Mouse (Mus musculus): ENCODE results near the gene Jph4. TPM values are rescaled to one million over a fixed set of nuclear protein-coding genes. Genes with fewer than 3 reads are reported as not detected.
A peak's percentile ranks its signal among the peaks of the same experiment; 100 is the strongest.

Jph4 gene
- polyA plus RNA-seq, 1 experiment from 2014 or later: 45.1 TPM

- no peaks in the 10 kb centered on the region for H3K36me3 ChIP-seq (ENCODE audit: control insufficient read depth, insufficient read depth)
- H3K4me1 ChIP-seq (replicated peaks; ENCODE audit: control insufficient read depth, insufficient read depth, low read length): peaks cover 58% of the 10 kb centered on the region
- H3K4me2 ChIP-seq (ENCODE audit: low read length): peak overlapping the region; percentile 89
- H3K9ac ChIP-seq (replicated peaks; ENCODE audit: low read depth, low read length): peak overlapping the region; percentile 98
- no peaks in the 10 kb centered on the region for H3K27me3 ChIP-seq (replicated peaks; ENCODE audit: control insufficient read depth, insufficient read depth, low read length)
- H3K4me3 ChIP-seq (replicated peaks; ENCODE audit: low read length): peak overlapping the region; percentile 75
- peak; percentile 14 for ATAC-seq
- WGBS: under 1% methylated on average over 34 of the region's 34 CpGs
- peak overlapping the region; percentile 95 for H3K27ac ChIP-seq (ENCODE audit: low read length)
- no peaks in the 10 kb centered on the region for H3K9me3 ChIP-seq (ENCODE audit: control insufficient read depth, low read length)
Measured at GRCm38 (mm10) chr14:55091209-55091865, 25.4 kb downstream of the Jph4 start.

- Histone ChIP-seq H3K27me3 (replicated peaks; ENCODE audit: control insufficient read depth, insufficient read depth, low read length) (no peaks in the 10 kb centered on the region), H3K9me3 (ENCODE audit: control insufficient read depth, low read length) (no peaks in the 10 kb centered on the region), H3K27ac (ENCODE audit: low read length) (peak overlapping the region; percentile 39), H3K4me1 (replicated peaks; ENCODE audit: control insufficient read depth, insufficient read depth, low read length) (peaks cover 57% of the 10 kb centered on the region), H3K4me2 (ENCODE audit: low read length) (peak overlapping the region; percentile 89), H3K36me3 (ENCODE audit: control insufficient read depth, insufficient read depth) (no peaks in the 10 kb centered on the region), H3K4me3 (replicated peaks; ENCODE audit: low read length) (peak overlapping the region; percentile 75), H3K9ac (replicated peaks; ENCODE audit: low read depth, low read length) (peak overlapping the region; percentile 98; the same call in 1 of the 2 replicates)
- no peak for ATAC-seq
- WGBS: 49% methylated on average over 13 of the region's 13 CpGs
Measured at GRCm38 (mm10) chr14:55089199-55089947, 27.4 kb downstream of the Jph4 start.

DNA sequence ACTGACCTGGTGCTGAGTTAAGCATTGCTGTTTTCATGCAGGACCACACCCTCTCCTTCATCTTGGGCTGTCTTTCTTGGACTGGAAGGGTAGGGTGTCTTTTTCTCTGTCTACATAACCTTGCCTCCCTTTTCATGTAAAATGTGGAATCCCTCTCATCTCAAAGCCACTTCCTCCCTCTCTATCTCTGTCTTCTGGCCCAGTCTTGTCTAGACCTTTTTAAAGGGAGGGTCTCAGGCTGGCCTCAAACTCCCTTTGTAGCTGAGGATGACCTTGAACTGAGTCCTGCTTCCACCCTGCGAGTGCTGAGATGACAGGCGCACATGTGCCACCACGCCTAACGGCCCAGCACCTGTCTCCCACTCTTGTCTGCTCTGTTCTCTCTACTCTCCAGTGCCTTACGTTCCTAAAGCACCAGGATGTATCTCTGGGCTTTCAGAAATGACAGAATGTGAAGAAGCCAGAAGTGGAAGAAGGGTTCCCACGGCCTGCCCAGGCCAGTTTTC is 30.7 kb downstream of the Jph4 start:
- no peak overlapping the region; the same call in 1 of the 2 replicates for H3K27ac ChIP-seq (ENCODE audit: low read length)

DNA sequence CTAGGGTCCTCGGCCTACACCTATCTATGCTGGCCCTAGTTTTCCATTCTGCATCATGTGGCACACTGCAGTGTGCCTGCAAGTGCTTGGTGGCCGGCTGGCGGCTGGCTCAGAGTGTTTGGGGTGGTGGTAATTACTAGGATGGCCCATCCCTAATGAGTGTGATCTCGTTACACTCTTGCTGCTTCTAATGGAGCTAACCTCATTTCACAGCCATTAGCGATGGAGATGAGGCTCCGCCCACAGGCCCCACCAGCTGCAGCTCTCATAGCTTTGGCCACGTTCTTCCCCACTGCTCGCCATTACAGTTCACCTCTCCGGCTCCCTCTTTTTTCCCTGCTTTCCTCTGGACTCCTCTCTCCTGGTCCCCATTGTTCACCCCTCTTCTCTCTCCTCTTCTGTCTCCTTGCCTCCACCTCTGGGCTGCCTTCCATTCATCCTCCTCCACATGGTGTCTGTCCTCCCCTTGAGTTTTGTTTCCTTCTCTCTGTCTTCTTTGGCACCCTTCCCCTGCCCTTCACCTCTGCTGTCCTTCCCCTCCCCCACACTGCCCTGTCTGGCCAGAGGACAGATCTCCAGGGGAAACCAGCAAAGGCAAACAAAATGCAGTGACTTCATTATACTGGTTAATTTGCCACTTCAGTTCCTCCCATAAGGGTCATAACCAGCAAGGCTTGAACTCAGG is 31.3 kb downstream of the Jph4 start:
- Histone ChIP-seq H3K4me1 (replicated peaks; ENCODE audit: control insufficient read depth, insufficient read depth, low read length) (peaks cover 49% of the 10 kb centered on the region), H3K4me2 (ENCODE audit: low read length) (no peak overlapping the region), H3K27me3 (replicated peaks; ENCODE audit: control insufficient read depth, insufficient read depth, low read length) (no peaks in the 10 kb centered on the region), H3K36me3 (ENCODE audit: control insufficient read depth, insufficient read depth) (no peaks in the 10 kb centered on the region), H3K4me3 (replicated peaks; ENCODE audit: low read length) (no peak overlapping the region), H3K9ac (replicated peaks; ENCODE audit: low read depth, low read length) (peak overlapping the region; percentile 10; the same call in 1 of the 2 replicates), H3K9me3 (ENCODE audit: control insufficient read depth, low read length) (no peaks in the 10 kb centered on the region), H3K27ac (ENCODE audit: low read length) (peak overlapping the region; percentile 62)
- 23% methylated on average over 9 of the region's 9 CpGs for WGBS
- ATAC-seq: peak; percentile 37

More for the DNA sequence above, 30.7 kb downstream of the Jph4 start:
- peaks cover 55% of the 10 kb centered on the region for H3K4me1 ChIP-seq (replicated peaks; ENCODE audit: control insufficient read depth, insufficient read depth, low read length)
- H3K4me2 ChIP-seq (ENCODE audit: low read length): no peak overlapping the region
- H3K9ac ChIP-seq (replicated peaks; ENCODE audit: low read depth, low read length): no peak overlapping the region
- no peak overlapping the region for H3K4me3 ChIP-seq (replicated peaks; ENCODE audit: low read length)
- WGBS: 87% methylated on average over 6 of the region's 6 CpGs
- no peaks in the 10 kb centered on the region for H3K27me3 ChIP-seq (replicated peaks; ENCODE audit: control insufficient read depth, insufficient read depth, low read length)
- H3K36me3 ChIP-seq (ENCODE audit: control insufficient read depth, insufficient read depth): no peaks in the 10 kb centered on the region
- no peaks in the 10 kb centered on the region for H3K9me3 ChIP-seq (ENCODE audit: control insufficient read depth, low read length)
- ATAC-seq: no peak

GRCm38 (mm10) chr14:55083481-55083880 is 33.3 kb downstream of the Jph4 start:
- Histone ChIP-seq H3K4me2 (ENCODE audit: low read length) (no peak overlapping the region), H3K9me3 (ENCODE audit: control insufficient read depth, low read length) (no peaks in the 10 kb centered on the region), H3K36me3 (ENCODE audit: control insufficient read depth, insufficient read depth) (no peaks in the 10 kb centered on the region), H3K9ac (replicated peaks; ENCODE audit: low read depth, low read length) (no peak overlapping the region), H3K4me1 (replicated peaks; ENCODE audit: control insufficient read depth, insufficient read depth, low read length) (peaks cover 45% of the 10 kb centered on the region), H3K4me3 (replicated peaks; ENCODE audit: low read length) (no peak overlapping the region), H3K27ac (ENCODE audit: low read length) (0 out of 2 replicates have a peak overlapping the region, but pooled peaks have one; percentile 4), H3K27me3 (replicated peaks; ENCODE audit: control insufficient read depth, insufficient read depth, low read length) (no peaks in the 10 kb centered on the region)
- 64% methylated on average over 6 of the region's 6 CpGs for WGBS
- ATAC-seq: no peak

DNA sequence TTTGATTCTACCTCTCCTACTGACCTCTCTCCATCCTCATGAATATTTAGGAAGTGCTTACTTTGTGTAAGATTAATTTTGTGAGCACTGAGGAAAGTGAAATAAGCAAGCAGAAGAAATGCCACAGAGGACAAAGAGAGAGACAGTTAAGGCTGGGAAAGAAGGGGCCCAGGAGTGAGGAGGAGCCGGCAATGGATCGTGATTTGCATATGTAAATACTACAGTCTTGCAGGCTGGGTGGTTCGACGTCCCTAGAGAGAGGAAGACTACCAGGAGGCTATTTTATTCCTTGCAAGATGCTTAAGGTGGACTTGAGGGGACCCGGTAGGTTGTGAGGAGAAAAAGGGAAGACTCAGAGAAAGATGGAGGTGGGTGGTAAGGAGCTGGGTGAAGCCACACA is 35.6 kb downstream of the Jph4 start:
- Histone ChIP-seq H3K9ac (replicated peaks; ENCODE audit: low read depth, low read length) (no peak overlapping the region), H3K36me3 (ENCODE audit: control insufficient read depth, insufficient read depth) (no peaks in the 10 kb centered on the region), H3K27me3 (replicated peaks; ENCODE audit: control insufficient read depth, insufficient read depth, low read length) (no peaks in the 10 kb centered on the region), H3K4me1 (replicated peaks; ENCODE audit: control insufficient read depth, insufficient read depth, low read length) (peaks cover 57% of the 10 kb centered on the region), H3K27ac (ENCODE audit: low read length) (peak overlapping the region; percentile 30; the same call in 1 of the 2 replicates), H3K4me2 (ENCODE audit: low read length) (no peak overlapping the region), H3K9me3 (ENCODE audit: control insufficient read depth, low read length) (no peaks in the 10 kb centered on the region), H3K4me3 (replicated peaks; ENCODE audit: low read length) (no peak overlapping the region)
- 26% methylated on average over 5 of the region's 5 CpGs for whole genome bisulfite sequencing
- ATAC-seq: no peak

GRCm38 (mm10) chr14:55079214-55079970 is 37.3 kb downstream of the Jph4 start:
- WGBS: 16% methylated on average over 8 of the region's 8 CpGs
- Histone ChIP-seq H3K4me3 (replicated peaks; ENCODE audit: low read length) (no peak overlapping the region), H3K27me3 (replicated peaks; ENCODE audit: control insufficient read depth, insufficient read depth, low read length) (no peaks in the 10 kb centered on the region), H3K36me3 (ENCODE audit: control insufficient read depth, insufficient read depth) (peaks cover 9% of the 10 kb centered on the region), H3K9me3 (ENCODE audit: control insufficient read depth, low read length) (no peaks in the 10 kb centered on the region), H3K27ac (ENCODE audit: low read length) (peak overlapping the region; percentile 92), H3K4me2 (ENCODE audit: low read length) (peak overlapping the region; percentile 18; the same call in 1 of the 2 replicates), H3K9ac (replicated peaks; ENCODE audit: low read depth, low read length) (peak overlapping the region; percentile 45; the same call in 1 of the 2 replicates), H3K4me1 (replicated peaks; ENCODE audit: control insufficient read depth, insufficient read depth, low read length) (peaks cover 50% of the 10 kb centered on the region)
- peak; percentile 29 for ATAC-seq

DNA sequence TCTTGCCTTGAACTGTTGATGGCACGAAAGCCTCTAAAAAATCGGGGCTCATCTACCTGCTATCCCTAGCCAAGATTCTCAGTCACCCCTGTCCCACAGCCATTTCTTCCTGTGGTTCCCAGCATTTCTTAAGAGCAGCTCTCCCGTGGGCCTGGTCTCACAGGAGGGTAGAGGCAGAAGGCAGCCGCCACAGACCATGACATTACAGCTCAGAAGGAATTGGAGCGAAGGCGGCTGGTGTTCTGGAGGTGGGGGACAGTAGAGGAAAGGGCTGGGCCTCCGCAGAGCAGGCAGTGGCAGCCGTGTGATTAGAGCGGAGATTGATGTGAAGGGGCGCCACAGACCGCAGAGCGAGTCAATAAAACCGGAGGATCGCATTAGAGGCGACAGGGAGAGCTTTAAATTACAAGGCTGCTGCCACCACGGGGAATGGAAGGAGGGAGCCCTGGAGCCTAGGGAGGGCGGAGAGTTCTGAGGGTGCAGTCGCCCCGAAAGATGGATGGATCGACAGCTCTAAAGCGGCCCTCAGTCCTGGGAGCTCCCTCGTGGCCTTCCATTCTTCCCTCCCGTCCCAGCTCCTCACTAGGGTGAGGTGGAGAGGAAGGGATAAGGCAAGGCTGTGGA is 38.3 kb downstream of the Jph4 start:
- 5% methylated on average over 23 of the region's 23 CpGs for WGBS
- Histone ChIP-seq H3K4me3 (replicated peaks; ENCODE audit: low read length) (no peak overlapping the region), H3K9me3 (ENCODE audit: control insufficient read depth, low read length) (no peaks in the 10 kb centered on the region), H3K4me2 (ENCODE audit: low read length) (peak overlapping the region; percentile 18), H3K27me3 (replicated peaks; ENCODE audit: control insufficient read depth, insufficient read depth, low read length) (no peaks in the 10 kb centered on the region), H3K9ac (replicated peaks; ENCODE audit: low read depth, low read length) (peak overlapping the region; percentile 45), H3K36me3 (ENCODE audit: control insufficient read depth, insufficient read depth) (peaks cover 16% of the 10 kb centered on the region), H3K4me1 (replicated peaks; ENCODE audit: control insufficient read depth, insufficient read depth, low read length) (peaks cover 50% of the 10 kb centered on the region), H3K27ac (ENCODE audit: low read length) (peak overlapping the region; percentile 92)
- peak; percentile 29 for ATAC-seq

All from forebrain, embryonic 16.5 days (tissue).